Mouse (Mus musculus) heart, postnatal 25 days (tissue): ENCODE results near the gene Ddx10. TPM values are rescaled to one million over a fixed set of nuclear protein-coding genes. Genes with fewer than 3 reads are reported as not detected.

Experiments
- DNase-seq: peaks from one replicate; pipeline ENCODE4 v3.0.0; 2022; ENCODE audit warnings: low spot score
- intact Hi-C: fragments of 180-260 bp; cut with DNase I; formaldehyde crosslinking; loops from one replicate; pipeline ENCODE4 v1.15.1; 2025
- total RNA-seq, 2 experiments: library from RNA; stranded (reverse); gene quantifications; 2 replicates each; pipeline ENCODE4 v1.2.3; 2021

Gene Ddx10
- total RNA-seq, 2 experiments from 2014 or later: 8.9 to 9.7 TPM

GRCm38 (mm10) chr9:53064531-53064930, 183.3 kb downstream of the Ddx10 start:
- DNase-seq: peak; percentile 15
- intact Hi-C loops: no loop called here

GRCm38 (mm10) chr9:53055306-53055705, 192.5 kb downstream of the Ddx10 start:
- intact Hi-C loops: no loop called here
- DNase-seq: no peak

Other genes with a start within 250 kb of the Ddx10 start
- gene Exph5, start 53.6 kb upstream of the Ddx10 start, total RNA-seq: under 1 TPM; 0.23 to 0.36 TPM
- 1 to 10 TPM; 9.4 to 9.5 TPM for gene Kdelc2, start 136.0 kb upstream of the Ddx10 start, total RNA-seq
- under 1 TPM in 1 of 2 experiments, not detected in 1; 0.26 TPM for gene 4930550C14Rik, start 154.3 kb upstream of the Ddx10 start, total RNA-seq